Mouse (Mus musculus) forebrain, postnatal 0 days (tissue): ENCODE results near the gene Olfr68. TPM values are rescaled to one million over a fixed set of nuclear protein-coding genes. Genes with fewer than 3 reads are reported as not detected.
"Not testable (repeated sequence)": the region's sequence is repeated elsewhere in the genome, so short reads cannot be mapped to it uniquely, and the experiment has no call there.

Experiments used
- ATAC-seq: fragments of 200-750 bp; cut with Nextera tagmentation; 2 replicates; pipeline ENCODE4 v1.8.0; 2017; ENCODE audit warnings: mild to moderate bottlenecking, moderate library complexity
- DNase-seq: peaks from one replicate; pipeline ENCODE4 v3.0.0-alpha.2; 2015
- H3K27ac ChIP-seq: fragments of 300-500 bp; sonication (generic); 2 replicates; pipeline ENCODE4 v1.5.1; 2014; ENCODE audit warnings: low read depth, mild to moderate bottlenecking, antibody characterized with exemption, low read length, moderate library complexity, mixed read lengths
- H3K27me3 ChIP-seq: fragments of 300-500 bp; sonication (generic); 2 replicates; pipeline ENCODE4 v1.6.1; 2014; ENCODE audit warnings: mild to moderate bottlenecking, low read length, mixed read lengths; ENCODE audit not compliant: insufficient read depth
- H3K36me3 ChIP-seq: fragments of 300-500 bp; sonication (generic); 2 replicates; pipeline ENCODE4 v1.6.1; 2014; ENCODE audit warnings: mild to moderate bottlenecking, moderate library complexity; ENCODE audit not compliant: insufficient read depth
- H3K4me1 ChIP-seq: fragments of 300-500 bp; sonication (generic); 2 replicates; pipeline ENCODE4 v1.6.1; 2014; ENCODE audit warnings: antibody characterized with exemption; ENCODE audit not compliant: insufficient read depth
- H3K4me2 ChIP-seq: fragments of 300-500 bp; sonication (generic); 2 replicates; pipeline ENCODE4 v1.6.1; 2014; ENCODE audit warnings: low read depth, mild to moderate bottlenecking, moderate library complexity
- H3K4me3 ChIP-seq: fragments of 300-500 bp; sonication (generic); 2 replicates; pipeline ENCODE4 v1.5.1; 2014; ENCODE audit warnings: low read depth, low read length, mixed read lengths
- H3K9ac ChIP-seq: fragments of 300-500 bp; sonication (generic); 2 replicates; pipeline ENCODE4 v1.6.1; 2014; ENCODE audit warnings: mild to moderate bottlenecking
- H3K9me3 ChIP-seq: fragments of 300-500 bp; sonication (generic); 2 replicates; pipeline ENCODE4 v1.6.1; 2016; ENCODE audit warnings: low read length
- CTCF ChIP-seq: sonication (generic); IDR thresholded peaks from 2 replicates; pipeline ENCODE4 v1.5.1; 2016; ENCODE audit warnings: antibody characterized with exemption, control low read depth, low read depth
- WGBS: fragments of 180-500 bp; shearing (Covaris S2); extraction: QIAGEN DNeasy Blood & Tissue Kit; methylation state at CpG from one replicate; pipeline ENCODE4 v1.1.7; 2014; 5-methylcytosine and 5-hydroxymethylcytosine counted together
- polyA plus RNA-seq: library from polyadenylated mRNA; unstranded; fragments of >200 nt; fragmentation: Nextera tagmentation; extraction: Ambion mirVana; gene quantifications from 2 replicates; pipeline ENCODE4 v1.2.1, GENCODE M21; 2015
- total RNA-seq: library from RNA; depleted of rRNA; stranded (reverse); fragments of >200 nt; gene quantifications from 2 replicates; pipeline ENCODE4 v1.2.3, GENCODE M21; 2014

The Olfr68 gene
- total and polyA plus RNA-seq, 2 experiments from 2014 or later, result not detected

GRCm38 (mm10) chr7:103808971-103809800 is 29.7 kb upstream of the Olfr68 start:
- DNase-seq (no peak), ATAC-seq (no peak)
- no peaks in the 10 kb centered on the region for H3K9me3 ChIP-seq
- H3K36me3 ChIP-seq, result no peaks in the 10 kb centered on the region
- H3K9ac ChIP-seq, result no peak overlapping the region
- no peak overlapping the region for H3K27ac ChIP-seq
- no peak for TF ChIP-seq CTCF
- no peak overlapping the region for H3K4me2 ChIP-seq
- 74% methylated on average over 5 of the region's 5 CpGs for WGBS
- H3K27me3 ChIP-seq, result no peaks in the 10 kb centered on the region
- no peak overlapping the region for H3K4me3 ChIP-seq
- no peaks in the 10 kb centered on the region for H3K4me1 ChIP-seq

GRCm38 (mm10) chr7:103808120-103808519 is 28.6 kb upstream of the Olfr68 start:
- not testable (repeated sequence) for H3K4me1 ChIP-seq, H3K4me2 ChIP-seq, H3K27ac ChIP-seq, DNase-seq, H3K9me3 ChIP-seq, ATAC-seq, H3K4me3 ChIP-seq, H3K27me3 ChIP-seq, H3K36me3 ChIP-seq, H3K9ac ChIP-seq
- 60% methylated on average over 2 of the region's 2 CpGs for whole genome bisulfite sequencing

GRCm38 (mm10) chr7:103806856-103807255 is 27.4 kb upstream of the Olfr68 start:
- 47% methylated on average over 1 of the region's 1 CpGs for WGBS

GRCm38 (mm10) chr7:103792669-103793388 is 13.3 kb upstream of the Olfr68 start:
- 22% methylated on average over 4 of the region's 4 CpGs for WGBS
- H3K9me3 ChIP-seq, result no peaks in the 10 kb centered on the region
- no peak overlapping the region for H3K27ac ChIP-seq
- no peak overlapping the region for H3K4me3 ChIP-seq
- no peaks in the 10 kb centered on the region for H3K27me3 ChIP-seq
- H3K4me1 ChIP-seq, result no peaks in the 10 kb centered on the region
- no peak for ATAC-seq
- H3K9ac ChIP-seq, result no peak overlapping the region
- no peak for DNase-seq
- no peaks in the 10 kb centered on the region for H3K36me3 ChIP-seq
- no peak overlapping the region for H3K4me2 ChIP-seq
- TF ChIP-seq CTCF, result no peak

More at GRCm38 (mm10) chr7:103806856-103807255, 27.4 kb upstream of the Olfr68 start:
- H3K9ac ChIP-seq, result no peak overlapping the region
- ATAC-seq, result 0 out of 2 replicates have a peak, but pooled peaks have one; percentile 29
- H3K4me1 ChIP-seq, result no peaks in the 10 kb centered on the region
- H3K27ac ChIP-seq, result no peak overlapping the region
- H3K4me2 ChIP-seq, result no peak overlapping the region
- no peaks in the 10 kb centered on the region for H3K36me3 ChIP-seq
- H3K27me3 ChIP-seq, result no peaks in the 10 kb centered on the region
- DNase-seq, result peak; percentile 52
- TF ChIP-seq CTCF, result peak; percentile 58
- H3K4me3 ChIP-seq, result no peak overlapping the region
- no peaks in the 10 kb centered on the region for H3K9me3 ChIP-seq

DNA sequence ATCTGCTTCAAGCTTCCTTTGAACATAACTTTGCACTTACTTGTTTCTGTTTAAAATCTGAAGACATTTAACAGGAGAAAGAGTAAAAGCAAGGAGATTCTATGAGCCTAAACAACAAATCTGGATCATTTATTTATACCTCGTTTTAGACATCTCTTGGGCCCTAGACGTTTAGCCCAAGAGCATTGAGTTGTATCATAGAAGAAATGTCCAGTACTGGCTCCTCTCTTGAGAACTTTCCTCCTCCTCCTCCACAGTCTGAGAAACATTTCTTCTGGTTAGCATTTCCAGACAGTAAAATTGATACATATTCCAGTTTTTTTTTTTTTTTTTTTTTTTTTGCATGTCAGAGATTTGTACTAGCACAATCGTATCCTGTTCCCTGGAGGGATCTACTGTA is 12.2 kb upstream of the Olfr68 start, which contains the start of gene Olfr67:
Olfr67 (minus strand) TSS at position 101 of the 400 bp plus-strand sequence.
- Histone ChIP-seq H3K4me3 (no peak within 1 kb of the TSS), H3K9me3 (no peaks in the 10 kb centered on the region), H3K27me3 (no peaks in the 10 kb centered on the region), H3K4me1 (no peaks in the 10 kb centered on the region), H3K36me3 (no peaks in the 10 kb centered on the region), H3K27ac (no peak within 1 kb of the TSS), H3K9ac (no peak within 1 kb of the TSS), H3K4me2 (no peak within 1 kb of the TSS)
- WGBS, result 78% methylated on average over 3 of the region's 3 CpGs
- no peak for TF ChIP-seq CTCF
- ATAC-seq, result no peak
- no peak for DNase-seq

- H3K4me3 ChIP-seq, H3K9ac ChIP-seq, H3K4me1 ChIP-seq, H3K9me3 ChIP-seq, H3K27ac ChIP-seq, H3K36me3 ChIP-seq, H3K4me2 ChIP-seq, ATAC-seq, DNase-seq, H3K27me3 ChIP-seq: not testable (repeated sequence)
- WGBS, result 94% methylated on average over 3 of the region's 4 CpGs
Observed at GRCm38 (mm10) chr7:103777652-103778051, 1.8 kb downstream of the Olfr68 start.

DNA sequence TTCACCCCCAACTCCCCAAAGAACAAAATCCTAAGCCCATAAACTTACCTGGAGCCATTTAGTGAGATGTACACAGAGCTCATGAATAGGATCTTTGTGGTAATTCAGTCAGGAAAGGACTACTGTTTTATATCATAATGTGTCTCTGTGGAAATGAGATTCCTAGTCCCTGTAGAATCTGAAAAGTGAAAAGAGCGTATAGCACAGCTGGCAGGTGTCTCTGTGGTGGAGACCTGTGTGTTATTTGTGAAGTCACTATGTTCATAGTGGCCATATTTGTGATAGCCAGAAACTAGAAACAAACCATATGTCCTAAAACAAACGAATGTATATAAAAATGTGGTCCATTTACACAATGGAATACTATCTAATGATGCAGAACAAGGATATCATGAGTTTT is 8.0 kb downstream of the Olfr68 start, which contains the start of gene Olfr69:
Olfr69 (minus strand) TSS at position 101 of the 400 bp plus-strand sequence.
- Histone ChIP-seq H3K9me3 (no peaks in the 10 kb centered on the region), H3K9ac (no peak within 1 kb of the TSS), H3K4me1 (no peaks in the 10 kb centered on the region), H3K27ac (no peak within 1 kb of the TSS), H3K4me2 (no peak within 1 kb of the TSS), H3K27me3 (no peaks in the 10 kb centered on the region), H3K36me3 (no peaks in the 10 kb centered on the region), H3K4me3 (no peak within 1 kb of the TSS)
- WGBS, result 80% methylated on average over 2 of the region's 2 CpGs
- ATAC-seq, result no peak
- DNase-seq, result no peak
- TF ChIP-seq CTCF, result no peak

GRCm38 (mm10) chr7:103767687-103768086 is 11.8 kb downstream of the Olfr68 start:
- not testable (repeated sequence) for H3K9ac ChIP-seq, DNase-seq, ATAC-seq, H3K27me3 ChIP-seq, H3K36me3 ChIP-seq, H3K4me2 ChIP-seq, H3K9me3 ChIP-seq, H3K4me3 ChIP-seq, H3K4me1 ChIP-seq, H3K27ac ChIP-seq
- WGBS, result 86% methylated on average over 5 of the region's 6 CpGs

- not testable (repeated sequence) for H3K9ac ChIP-seq, ATAC-seq, H3K36me3 ChIP-seq, H3K4me3 ChIP-seq, H3K27ac ChIP-seq, H3K27me3 ChIP-seq, H3K4me2 ChIP-seq, H3K4me1 ChIP-seq, H3K9me3 ChIP-seq, DNase-seq
- 88% methylated on average over 6 of the region's 6 CpGs for whole genome bisulfite sequencing
Observed at GRCm38 (mm10) chr7:103762212-103762611, 17.3 kb downstream of the Olfr68 start.
